Mouse (Mus musculus): ENCODE data around the gene Cd3d. TPM values are rescaled to one million over a fixed set of nuclear protein-coding genes. Genes with fewer than 3 reads are reported as not detected.
A peak's percentile ranks its signal among the peaks of the same experiment; 100 is the strongest.

The Cd3d gene
- total and polyA plus RNA-seq, 3 experiments = not detected

DNA sequence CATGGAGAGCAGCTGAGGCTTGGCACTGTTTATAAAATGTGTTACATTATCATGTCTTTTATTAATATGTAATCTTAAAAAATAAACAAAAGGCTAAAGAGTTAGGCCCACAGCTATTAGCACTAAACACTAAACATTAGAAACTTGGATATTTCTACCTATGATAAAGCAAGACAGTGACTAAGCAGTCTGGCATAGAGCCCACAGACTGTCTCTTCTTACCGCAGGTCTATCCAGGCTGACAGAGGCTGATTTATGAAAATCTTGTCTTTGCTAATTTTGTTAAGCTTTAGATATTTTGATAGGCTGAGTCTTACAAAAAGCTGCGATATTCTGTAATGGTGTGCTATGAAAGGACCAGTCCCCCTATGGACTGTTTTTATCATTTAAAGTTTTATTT, 11.7 kb downstream of the Cd3d start:
- H3K27ac ChIP-seq (ENCODE audit: control insufficient read depth, low read depth, low read length) = peak overlapping the region; percentile 92
- H3K4me3 ChIP-seq (ENCODE audit: control insufficient read depth in 1 of 2, insufficient read depth in 1 of 2, low read depth in 2 of 2, low read length in 2 of 2) = peak overlapping the region in 1 of 2 experiments; percentile 44; a peak in 2 of 4 replicates
- 0 out of 2 replicates have a peak overlapping the region, but pooled peaks have one; percentile 19 for H3K9ac ChIP-seq (ENCODE audit: control insufficient read depth, low read depth, low read length, poor library complexity, severe bottlenecking)
- H3K4me1 ChIP-seq (ENCODE audit: control insufficient read depth in 1 of 2, insufficient read depth in 2 of 2, low read length in 2 of 2) = peaks cover 31 to 44% of the 10 kb centered on the region in 2 experiments
- peaks cover 0 to 42% of the 10 kb centered on the region in 2 experiments; a peak in 2 of 4 replicates for H3K36me3 ChIP-seq (ENCODE audit: control insufficient read depth in 1 of 2, insufficient read depth in 2 of 2, low read length in 2 of 2)
- H3K79me2 ChIP-seq (ENCODE audit: control insufficient read depth, insufficient read depth, low read length, poor library complexity) = no peaks in the 10 kb centered on the region
- H3K27me3 ChIP-seq (ENCODE audit: control insufficient read depth in 1 of 2, insufficient read depth in 2 of 2, low read length in 2 of 2) = no peaks in the 10 kb centered on the region
- DNase-seq (ENCODE audit: low read depth, low spot score) = peak; percentile 95
- H3K9me3 ChIP-seq (replicated peaks; ENCODE audit: insufficient read depth, low read length) = no peaks in the 10 kb centered on the region
- TF ChIP-seq SMC3 (IDR thresholded peaks at IDR 0.05; ENCODE audit: low read depth, low read length) = peak; percentile 12; the same call in 1 of the 2 replicates
- TF ChIP-seq POLR2AphosphoS5 (IDR thresholded peaks at IDR 0.05; ENCODE audit: borderline replicate concordance, low read depth, low read length) = no peak
- TF ChIP-seq KAT2A (conservative IDR thresholded peaks at IDR 0.05; ENCODE audit: low read depth, low read length) = no peak
- TF ChIP-seq ELF1 (IDR thresholded peaks at IDR 0.05; ENCODE audit: low read depth, low read length) = no peak
- TF ChIP-seq TCF12 (IDR thresholded peaks at IDR 0.05; ENCODE audit: low read depth, low read length) = peak; percentile 61; the same call in 1 of the 2 replicates
- TF ChIP-seq MAZ (IDR thresholded peaks at IDR 0.05; ENCODE audit: low read depth, low read length) = no peak
- TF ChIP-seq ZMIZ1 (IDR thresholded peaks at IDR 0.05; ENCODE audit: low read depth, low read length) = no peak
- TF ChIP-seq MXI1 (IDR thresholded peaks at IDR 0.05; ENCODE audit: low read depth, low read length) = no peak
- no peak for TF ChIP-seq JUND (IDR thresholded peaks at IDR 0.05; ENCODE audit: low read depth, low read length)
- TF ChIP-seq UBTF (IDR thresholded peaks at IDR 0.05; ENCODE audit: borderline replicate concordance, insufficient read depth, low read depth, low read length) = no peak
- no peak for TF ChIP-seq RAD21 (IDR thresholded peaks at IDR 0.05; ENCODE audit: low read depth, low read length)
- TF ChIP-seq NELFE (IDR thresholded peaks at IDR 0.05; ENCODE audit: low read depth, low read length) = no peak
- peak; percentile 40; the same call in 1 of the 2 replicates for TF ChIP-seq GATA1 (IDR thresholded peaks at IDR 0.05; ENCODE audit: low read depth, low read length)
- TF ChIP-seq MEF2A (IDR thresholded peaks at IDR 0.05; ENCODE audit: extremely low read depth, insufficient replicate concordance, low read depth, low read length, poor library complexity, severe bottlenecking) = no peak
- no peak for TF ChIP-seq ZNF384 (IDR thresholded peaks at IDR 0.05; ENCODE audit: low read depth, low read length)
- 0 out of 2 replicates have a peak, but pooled peaks have one; percentile 10 for TF ChIP-seq ZC3H11A (IDR thresholded peaks at IDR 0.05; ENCODE audit: low read depth, low read length)
- TF ChIP-seq BHLHE40 (IDR thresholded peaks at IDR 0.05; ENCODE audit: borderline replicate concordance, low read depth, low read length) = 0 out of 2 replicates have a peak, but pooled peaks have one; percentile 25
- peak; percentile 92 for TF ChIP-seq ETS1 (IDR thresholded peaks at IDR 0.05; ENCODE audit: low read depth, low read length)
- TF ChIP-seq GABPA (IDR thresholded peaks at IDR 0.05; ENCODE audit: low read depth, low read length) = 0 out of 2 replicates have a peak, but pooled peaks have one; percentile 61
- TF ChIP-seq RCOR1 (IDR thresholded peaks at IDR 0.05; ENCODE audit: low read depth, low read length) = peak; percentile 69
- 0 out of 2 replicates have a peak, but pooled peaks have one; percentile 29 for TF ChIP-seq MYC (IDR thresholded peaks at IDR 0.05; ENCODE audit: low read depth, low read length)
- no peak for TF ChIP-seq CTCF (IDR thresholded peaks at IDR 0.05 in 2 of 3, conservative IDR thresholded peaks at IDR 0.05 in 1 of 3; ENCODE audit: control insufficient read depth in 1 of 3, insufficient read depth in 1 of 3, low read depth in 2 of 3, low read length in 3 of 3, poor library complexity in 1 of 3, severe bottlenecking in 1 of 3)
- TF ChIP-seq MYB (IDR thresholded peaks at IDR 0.05; ENCODE audit: low read depth, low read length) = no peak
- TF ChIP-seq TAL1 (IDR thresholded peaks at IDR 0.05; ENCODE audit: low read length) = no peak
- no peak for TF ChIP-seq POLR2A (IDR thresholded peaks at IDR 0.05; ENCODE audit: control insufficient read depth in 1 of 2, insufficient read depth in 1 of 2, low read depth in 1 of 2, low read length in 2 of 2, poor library complexity in 1 of 2)
- TF ChIP-seq USF1 (IDR thresholded peaks at IDR 0.05; ENCODE audit: low read depth, low read length) = no peak
- TF ChIP-seq HCFC1 (IDR thresholded peaks at IDR 0.05; ENCODE audit: low read depth, low read length) = peak; percentile 45; the same call in 1 of the 2 replicates
- peak; percentile 39 for TF ChIP-seq SIN3A (IDR thresholded peaks at IDR 0.05; ENCODE audit: low read length)
- 0 out of 2 replicates have a peak, but pooled peaks have one; percentile 58 for TF ChIP-seq MAFK (IDR thresholded peaks at IDR 0.05; ENCODE audit: borderline replicate concordance, low read depth, low read length)
- TF ChIP-seq USF2 (IDR thresholded peaks at IDR 0.05; ENCODE audit: borderline replicate concordance in 1 of 2, insufficient read depth in 1 of 2, low read depth in 1 of 2, low read length in 2 of 2) = no peak
- TF ChIP-seq E2F4 (IDR thresholded peaks at IDR 0.05; ENCODE audit: borderline replicate concordance, low read depth, low read length) = no peak
- no peak for TF ChIP-seq POLR2AphosphoS2 (IDR thresholded peaks at IDR 0.05; ENCODE audit: low read length)
- no peak for TF ChIP-seq TBP (IDR thresholded peaks at IDR 0.05; ENCODE audit: low read depth, low read length)
- TF ChIP-seq NRF1 (IDR thresholded peaks at IDR 0.05; ENCODE audit: insufficient read depth, low read depth, low read length, poor library complexity, severe bottlenecking) = no peak
- no peak for TF ChIP-seq CHD2 (IDR thresholded peaks at IDR 0.05; ENCODE audit: low read length)
- no peak for TF ChIP-seq CHD1 (IDR thresholded peaks at IDR 0.05; ENCODE audit: low read depth, low read length)
- peak; percentile 82 for TF ChIP-seq EP300 (IDR thresholded peaks at IDR 0.05; ENCODE audit: low read depth in 1 of 2, low read length in 2 of 2)

Data from MEL (cell line).